Mouse (Mus musculus) activated CD4-positive, CD25-positive, alpha-beta regulatory T cell, adult 9 weeks (primary cell): Measurements from ENCODE around the gene Mmp19. TPM values are rescaled to one million over a fixed set of nuclear protein-coding genes. Genes with fewer than 3 reads are reported as not detected.

Experiments used
- polyA plus RNA-seq: library from polyadenylated mRNA; unstranded; fragments of 100-300 nt; shearing (Covaris generic); gene quantifications from one replicate; pipeline ENCODE4 v1.2.1, GENCODE M21; 2017

Gene Mmp19
- not detected for polyA plus RNA-seq

DNA sequence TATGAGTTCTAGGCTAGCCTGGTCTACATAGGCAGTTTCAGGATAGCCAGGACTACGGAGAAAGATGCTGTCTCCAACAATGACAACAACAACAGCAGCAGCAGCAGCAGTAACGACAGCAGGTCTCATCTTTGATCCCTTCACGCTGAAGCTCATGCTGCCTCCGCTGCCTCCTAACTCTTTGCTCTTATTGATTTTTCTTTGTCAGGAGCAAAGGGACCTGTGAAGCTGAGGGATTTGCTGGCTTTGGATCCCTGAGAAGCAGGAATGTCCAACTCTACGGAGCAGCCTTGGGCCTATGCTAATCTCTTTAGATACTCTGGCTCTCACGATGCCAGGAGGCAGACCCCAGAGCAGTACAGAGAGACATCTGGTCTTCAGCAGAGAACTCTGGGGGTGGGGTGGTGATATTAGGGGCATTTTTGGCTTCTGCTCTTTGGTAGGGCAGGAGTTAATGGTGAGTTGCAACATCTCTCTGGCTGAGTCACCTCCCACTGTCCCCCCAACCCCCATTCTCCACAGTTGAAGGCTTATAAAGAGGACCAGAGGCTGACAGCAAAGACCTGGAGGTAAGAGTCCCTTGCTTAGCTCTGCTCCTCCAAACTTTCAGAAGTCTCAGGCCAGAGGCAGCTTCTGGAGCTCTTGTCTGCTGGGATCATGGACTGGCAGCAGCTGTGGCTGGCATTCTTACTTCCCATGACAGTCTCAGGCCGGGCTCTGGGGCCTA lies at the start of gene Mmp19:
TSS of gene Mmp19 (plus strand) at position 513 of the 727 bp plus-strand sequence.

DNA sequence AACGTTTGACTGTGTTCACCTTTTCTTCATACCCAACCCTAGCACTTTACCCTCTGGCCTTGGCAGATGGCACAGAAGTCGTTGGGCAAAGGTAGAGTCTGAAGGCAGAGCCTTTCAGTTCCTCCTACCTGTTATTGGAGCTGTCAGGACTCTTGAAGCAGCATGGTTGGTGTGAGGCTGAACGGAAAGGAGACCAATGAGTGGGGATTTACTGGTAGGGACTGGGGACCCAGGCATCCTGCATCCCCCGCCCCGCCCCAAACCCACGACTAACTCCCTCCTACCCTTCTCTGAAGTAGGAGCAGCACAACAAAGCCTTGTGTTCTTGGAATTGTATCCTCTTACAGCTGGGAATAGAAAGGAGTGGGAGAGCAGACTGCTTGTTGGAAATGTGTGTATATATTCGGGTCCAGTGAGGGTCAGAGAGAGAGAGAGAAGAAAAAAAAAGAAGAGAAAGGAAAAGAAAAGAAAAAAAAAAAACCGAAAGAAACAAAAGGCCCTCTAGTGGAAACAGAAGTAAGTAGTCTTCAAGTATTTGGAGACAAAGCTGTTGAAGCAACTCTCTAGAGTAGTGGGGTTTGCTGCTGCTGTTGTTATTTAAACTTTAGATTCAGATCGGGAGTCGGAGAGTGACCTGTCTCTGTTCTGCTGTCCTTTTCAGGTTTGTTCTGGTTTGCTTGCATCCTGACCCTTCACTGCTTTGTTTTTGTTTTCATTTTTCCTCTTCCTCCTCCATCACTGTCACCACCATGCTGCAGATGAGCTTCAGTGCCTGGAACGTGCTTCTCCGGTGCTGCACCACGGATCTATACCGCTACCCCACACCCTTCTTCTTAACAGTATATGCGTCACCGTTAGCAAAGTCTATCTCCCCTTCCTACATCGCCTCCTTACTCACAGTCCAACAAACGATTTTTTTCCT lies 45.8 kb upstream of the Mmp19 start, which contains the start of gene Dgka:
TSS of gene Dgka (minus strand) at position 176 of the 922 bp plus-strand sequence.

DNA sequence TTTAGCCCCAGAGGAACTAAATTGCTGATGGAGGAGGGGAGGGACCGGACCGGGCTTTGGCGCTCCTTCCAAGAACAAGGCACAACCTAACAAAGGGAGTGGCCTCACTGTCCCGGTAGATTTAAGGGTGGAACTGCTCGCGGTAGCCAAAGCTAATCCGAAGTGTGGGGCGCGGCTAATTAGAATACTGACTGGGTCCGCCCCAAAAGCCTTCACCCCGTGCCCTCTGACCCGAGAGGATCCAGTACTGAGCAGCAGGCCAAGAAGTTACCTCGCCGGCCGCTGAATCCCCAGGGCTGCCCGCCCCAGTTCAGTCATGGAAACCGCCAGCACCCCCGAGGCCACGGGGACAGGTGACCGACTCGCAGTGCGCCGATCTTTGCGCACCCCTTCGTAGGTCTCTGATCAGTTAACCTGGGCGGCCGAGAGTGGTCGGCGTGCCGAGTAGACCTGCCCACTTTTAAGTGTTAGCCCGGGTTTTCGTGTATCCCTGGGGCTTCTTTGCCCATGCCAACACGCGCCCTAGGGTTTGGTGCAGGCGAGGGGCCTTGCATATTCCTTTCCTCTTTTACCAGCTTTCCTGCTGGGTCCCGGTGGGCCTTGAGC lies 43.0 kb upstream of the Mmp19 start, which contains the start of gene Pym1:
TSS of gene Pym1 (plus strand) at position 244 of the 606 bp plus-strand sequence.

DNA sequence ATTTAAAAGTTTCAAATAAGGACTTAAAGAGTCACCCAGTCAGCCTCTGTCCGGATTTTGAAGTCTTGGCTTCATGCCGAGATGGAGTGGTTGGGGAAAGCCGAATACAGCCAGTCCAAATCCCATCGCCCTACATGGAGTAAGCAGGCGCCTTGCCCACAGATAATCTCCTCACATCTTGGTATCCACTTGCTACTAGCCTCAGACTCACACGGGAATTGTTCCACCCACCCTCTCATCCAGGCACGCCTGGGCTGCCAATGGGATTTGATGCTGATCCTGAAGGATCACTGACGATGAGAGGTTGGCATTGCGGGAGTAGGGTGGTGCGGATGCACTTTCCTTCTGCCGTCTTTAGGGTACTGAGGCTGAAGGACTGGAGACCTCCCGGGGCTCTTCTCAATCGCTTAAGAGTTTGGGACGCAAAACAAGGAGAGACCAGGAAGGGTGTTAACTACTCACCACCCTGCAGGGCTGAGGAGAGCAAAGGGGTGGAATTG lies 13.1 kb downstream of the Mmp19 start, which contains the start of gene Dnajc14:
TSS of gene Dnajc14 (plus strand) at position 292 of the 500 bp plus-strand sequence.

DNA sequence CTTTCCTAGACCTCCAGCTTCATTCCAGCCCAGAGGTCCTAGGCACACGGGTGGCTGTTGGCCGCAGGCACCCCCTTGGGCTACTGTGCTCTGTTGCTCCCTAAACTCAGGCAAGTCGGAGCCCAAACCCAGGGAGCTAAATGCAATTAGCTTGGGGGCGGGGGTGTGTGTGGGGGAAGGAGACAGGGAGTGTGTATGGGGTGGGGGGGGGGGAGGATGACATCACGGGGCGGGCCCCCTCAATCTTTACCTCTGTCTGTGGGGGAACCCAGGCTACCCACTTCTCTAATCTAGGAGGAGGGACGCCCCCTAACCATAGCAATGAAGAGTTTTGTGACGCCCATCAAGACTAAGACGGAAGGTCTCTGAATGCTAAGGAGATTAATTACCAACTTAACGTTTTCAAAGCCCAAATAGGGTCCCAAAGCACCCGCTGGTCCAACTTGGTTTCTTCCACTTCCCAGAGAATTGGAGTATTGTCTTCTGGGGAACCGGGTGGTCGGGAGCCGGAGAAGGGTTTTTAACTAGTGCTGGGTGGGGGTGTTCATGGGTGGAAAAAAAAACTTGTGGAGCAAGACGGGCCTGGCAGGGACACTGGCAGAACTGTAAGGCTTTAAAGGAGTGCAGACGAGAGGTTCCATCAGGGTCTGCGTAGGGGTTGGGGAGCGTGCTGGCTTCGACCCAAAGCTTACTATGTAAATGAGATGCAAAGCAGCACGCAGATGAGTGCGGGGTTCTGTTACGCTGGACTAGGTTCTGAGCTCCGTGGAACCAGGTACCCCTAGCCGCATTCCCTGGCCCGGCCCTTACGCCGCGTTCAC lies 13.8 kb downstream of the Mmp19 start, which contains the start of gene Tmem198b:
TSS of gene Tmem198b (minus strand) at position 100 of the 821 bp plus-strand sequence.

DNA sequence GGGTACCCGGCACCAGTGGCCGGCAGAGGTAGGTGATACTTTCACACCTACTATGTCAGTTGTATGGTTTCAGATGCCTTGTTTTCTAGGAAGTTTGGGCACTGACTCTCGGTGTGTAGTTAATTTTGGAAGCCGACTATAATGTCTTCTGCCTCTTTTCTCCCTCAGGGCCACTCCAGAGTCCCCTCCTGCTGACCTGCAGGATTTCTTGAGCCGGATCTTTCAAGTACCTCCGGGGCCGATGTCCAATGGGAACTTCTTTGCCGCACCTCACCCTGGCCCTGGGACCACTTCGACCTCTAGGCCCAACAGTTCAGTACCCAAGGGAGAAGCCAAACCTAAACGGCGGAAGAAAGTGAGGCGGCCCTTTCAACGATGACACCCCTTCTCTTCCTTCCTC lies 26.3 kb downstream of the Mmp19 start, which contains the start of gene Sarnp:
TSS of gene Sarnp (plus strand) at position 301 of the 400 bp plus-strand sequence.

DNA sequence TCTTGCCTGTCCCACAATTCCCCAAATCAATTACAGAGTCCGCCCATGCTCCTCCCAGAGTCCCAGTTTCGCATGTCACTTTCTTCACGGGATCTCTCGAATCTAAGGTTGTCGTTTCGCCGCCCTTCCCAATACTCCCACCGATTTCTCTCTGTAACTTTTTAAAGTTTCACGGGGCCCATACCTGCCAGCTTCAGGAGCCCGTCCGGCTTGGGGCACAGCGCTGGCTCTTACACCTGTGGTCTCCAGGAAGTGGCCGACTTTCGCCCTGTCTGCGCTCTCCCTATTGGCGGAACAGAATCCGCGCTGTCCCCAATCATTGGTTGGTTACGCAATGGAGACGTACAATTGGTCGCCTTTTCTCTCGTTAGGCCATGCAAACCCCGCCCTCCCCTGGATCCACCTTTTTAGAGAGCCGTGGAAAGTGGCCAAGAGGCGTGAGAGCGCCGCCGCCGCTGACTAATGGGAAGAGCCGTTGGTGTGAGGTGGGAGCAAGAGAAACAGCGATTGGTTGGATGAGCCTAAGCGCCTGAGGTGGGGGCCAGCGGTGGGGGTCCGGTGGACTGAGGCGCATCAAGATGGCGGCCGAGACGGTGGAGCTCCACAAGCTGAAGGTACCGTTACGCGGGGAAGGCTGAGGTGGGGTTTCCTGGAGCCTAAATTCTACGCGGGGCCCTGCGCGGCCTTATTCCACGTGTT lies 30.8 kb downstream of the Mmp19 start, which contains the start of gene Ormdl2:
TSS of gene Ormdl2 (minus strand) at position 288 of the 699 bp plus-strand sequence.

Other genes with a start within 250 kb of the Mmp19 start
- 26.0 TPM for gene Zc3h10, start 243.1 kb upstream of the Mmp19 start, polyA plus RNA-seq
- gene Rpl41, start 241.6 kb upstream of the Mmp19 start, polyA plus RNA-seq: 3,120 TPM
- gene Pa2g4, start 224.9 kb upstream of the Mmp19 start, polyA plus RNA-seq: 35.9 TPM
- gene Erbb3, start 201.3 kb upstream of the Mmp19 start, polyA plus RNA-seq: 11.3 TPM
- 829 TPM for gene Rps26, start 164.2 kb upstream of the Mmp19 start, polyA plus RNA-seq
- gene Ikzf4, start 144.9 kb upstream of the Mmp19 start, polyA plus RNA-seq: 148 TPM
- gene Suox, start 116.8 kb upstream of the Mmp19 start, polyA plus RNA-seq: 51.9 TPM
- gene Rab5b, start 94.6 kb upstream of the Mmp19 start, polyA plus RNA-seq: 49.0 TPM
- gene Pmel, start 86.7 kb upstream of the Mmp19 start, polyA plus RNA-seq: 4.9 TPM
- gene Cdk2, start 85.9 kb upstream of the Mmp19 start, polyA plus RNA-seq: 38.5 TPM
- gene Dgka, start 46.1 kb upstream of the Mmp19 start, polyA plus RNA-seq: 715 TPM
- gene Pym1, start 43.0 kb upstream of the Mmp19 start, polyA plus RNA-seq: 38.2 TPM
- 124 TPM for gene Dnajc14, start 13.2 kb downstream of the Mmp19 start, polyA plus RNA-seq
- 5.1 TPM for gene Tmem198b, start 13.5 kb downstream of the Mmp19 start, polyA plus RNA-seq
- gene Sarnp, start 26.4 kb downstream of the Mmp19 start, polyA plus RNA-seq: 164 TPM
- gene Ormdl2, start 30.7 kb downstream of the Mmp19 start, polyA plus RNA-seq: 77.1 TPM
- gene Gdf11, start 100.8 kb downstream of the Mmp19 start, polyA plus RNA-seq: 0.88 TPM
- 0.20 TPM for gene Cd63, start 110.1 kb downstream of the Mmp19 start, polyA plus RNA-seq
- gene Rdh5, start 132.0 kb downstream of the Mmp19 start, polyA plus RNA-seq: 13.5 TPM
- gene Bloc1s1, start 133.1 kb downstream of the Mmp19 start, polyA plus RNA-seq: 185 TPM
- 10.1 TPM for gene Itga7, start 142.9 kb downstream of the Mmp19 start, polyA plus RNA-seq
- not detected for gene Mettl7b, start 170.1 kb downstream of the Mmp19 start, polyA plus RNA-seq
- not detected for gene Olfr9, start 198.5 kb downstream of the Mmp19 start, polyA plus RNA-seq
- not detected for gene Olfr763, start 219.9 kb downstream of the Mmp19 start, polyA plus RNA-seq
- not detected for gene Olfr764-ps1, start 249.0 kb downstream of the Mmp19 start, polyA plus RNA-seq